Mouse (Mus musculus): Measurements from ENCODE around the gene Pkig. TPM values are rescaled to one million over a fixed set of nuclear protein-coding genes. Genes with fewer than 3 reads are reported as not detected.
"Not testable (repeated sequence)": the region's sequence is repeated elsewhere in the genome, so short reads cannot be mapped to it uniquely, and the experiment has no call there.

Gene Pkig
- polyA plus RNA-seq, 1 experiment from 2014 or later: 66.3 TPM

DNA sequence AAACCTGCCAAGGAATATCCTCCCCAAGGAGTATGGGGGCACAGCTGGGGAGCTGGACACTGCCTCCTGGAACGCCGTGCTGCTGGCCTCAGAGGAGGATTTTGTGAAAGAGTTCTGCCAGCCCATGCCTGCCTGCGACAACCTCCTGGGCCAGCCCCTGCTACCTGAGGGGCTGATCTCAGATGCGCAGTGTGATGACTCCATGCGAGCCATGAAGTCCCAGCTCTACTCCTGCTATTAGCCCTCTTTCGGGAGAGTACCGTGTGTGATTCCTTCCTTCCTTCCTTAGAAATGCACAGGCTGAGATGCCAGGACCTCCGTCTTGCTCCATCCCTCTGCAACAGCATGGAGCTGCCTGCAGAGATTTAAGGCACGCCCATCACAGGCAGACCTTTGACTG, 42.8 kb upstream of the Pkig start:
- no peaks in the 10 kb centered on the region for H3K27me3 ChIP-seq (ENCODE audit: control insufficient read depth, insufficient read depth, low read length)
- no peak for TF ChIP-seq CTCF (IDR thresholded peaks at IDR 0.05; ENCODE audit: low read depth)
- TF ChIP-seq EP300 (optimal IDR thresholded peaks at IDR 0.05): no peak
- H3K9me3 ChIP-seq (ENCODE audit: control insufficient read depth, low read length): no peaks in the 10 kb centered on the region
- whole genome bisulfite sequencing: 89% methylated on average over 9 of the region's 9 CpGs
- H3K4me1 ChIP-seq (replicated peaks; ENCODE audit: control insufficient read depth, insufficient read depth): no peaks in the 10 kb centered on the region
- H3K4me2 ChIP-seq (replicated peaks; ENCODE audit: low read depth): no peak overlapping the region
- H3K36me3 ChIP-seq (ENCODE audit: control insufficient read depth, insufficient read depth, low read length): peaks cover 11% of the 10 kb centered on the region
- DNase-seq (ENCODE audit: low spot score) (no peak), ATAC-seq (ENCODE audit: low FRiP score, low TSS enrichment) (no peak)
- H3K9ac ChIP-seq (ENCODE audit: low read length): no peak overlapping the region
- H3K4me3 ChIP-seq (ENCODE audit: low read depth, low read length): no peak overlapping the region
- H3K27ac ChIP-seq (replicated peaks): no peak overlapping the region

DNA sequence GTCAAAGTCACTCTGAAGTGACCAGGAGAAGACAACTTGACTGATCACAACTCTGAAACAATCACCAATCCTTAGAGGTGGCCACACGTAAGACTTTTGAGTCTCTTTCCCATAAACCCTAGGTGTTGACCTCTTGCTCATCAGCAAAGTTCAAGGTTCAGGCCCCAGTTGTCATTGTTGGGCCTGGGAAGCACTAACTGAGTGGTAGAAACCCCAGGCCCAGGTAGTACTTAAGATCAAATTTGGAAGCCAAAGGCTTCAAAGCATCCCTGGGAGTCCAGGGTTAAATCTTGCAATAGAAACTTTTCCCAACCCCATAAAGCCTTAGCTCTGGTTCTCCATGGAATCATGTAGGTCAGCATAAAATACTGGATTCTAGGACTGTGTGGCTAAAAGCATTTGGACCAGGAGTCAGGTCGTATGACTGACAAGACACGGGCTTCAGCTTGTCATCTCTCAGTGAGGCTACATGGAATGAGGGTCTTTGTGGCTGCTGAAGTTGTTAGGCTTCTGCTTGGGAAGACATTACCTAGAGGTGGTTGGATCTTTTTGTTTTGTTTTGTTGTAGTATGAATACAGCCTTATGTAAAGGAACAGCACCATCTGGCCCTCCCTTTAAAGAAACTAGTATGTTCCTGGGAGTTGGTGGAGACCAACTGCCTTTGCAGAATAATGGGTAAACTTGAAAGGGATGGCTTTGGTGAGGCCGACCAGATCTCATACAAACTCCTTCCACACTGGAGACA, 42.1 kb upstream of the Pkig start:
- H3K4me3 ChIP-seq (ENCODE audit: low read depth, low read length): no peak overlapping the region
- WGBS: 83% methylated on average over 4 of the region's 4 CpGs
- TF ChIP-seq EP300 (optimal IDR thresholded peaks at IDR 0.05) (no peak), CTCF (IDR thresholded peaks at IDR 0.05; ENCODE audit: low read depth) (no peak)
- H3K27me3 ChIP-seq (ENCODE audit: control insufficient read depth, insufficient read depth, low read length): no peaks in the 10 kb centered on the region
- peaks cover 12% of the 10 kb centered on the region for H3K36me3 ChIP-seq (ENCODE audit: control insufficient read depth, insufficient read depth, low read length)
- no peak overlapping the region for H3K9ac ChIP-seq (ENCODE audit: low read length)
- H3K4me1 ChIP-seq (replicated peaks; ENCODE audit: control insufficient read depth, insufficient read depth): no peaks in the 10 kb centered on the region
- DNase-seq (ENCODE audit: low spot score): no peak
- ATAC-seq (ENCODE audit: low FRiP score, low TSS enrichment): no peak
- H3K9me3 ChIP-seq (ENCODE audit: control insufficient read depth, low read length): no peaks in the 10 kb centered on the region
- no peak overlapping the region for H3K27ac ChIP-seq (replicated peaks)
- H3K4me2 ChIP-seq (replicated peaks; ENCODE audit: low read depth): no peak overlapping the region

DNA sequence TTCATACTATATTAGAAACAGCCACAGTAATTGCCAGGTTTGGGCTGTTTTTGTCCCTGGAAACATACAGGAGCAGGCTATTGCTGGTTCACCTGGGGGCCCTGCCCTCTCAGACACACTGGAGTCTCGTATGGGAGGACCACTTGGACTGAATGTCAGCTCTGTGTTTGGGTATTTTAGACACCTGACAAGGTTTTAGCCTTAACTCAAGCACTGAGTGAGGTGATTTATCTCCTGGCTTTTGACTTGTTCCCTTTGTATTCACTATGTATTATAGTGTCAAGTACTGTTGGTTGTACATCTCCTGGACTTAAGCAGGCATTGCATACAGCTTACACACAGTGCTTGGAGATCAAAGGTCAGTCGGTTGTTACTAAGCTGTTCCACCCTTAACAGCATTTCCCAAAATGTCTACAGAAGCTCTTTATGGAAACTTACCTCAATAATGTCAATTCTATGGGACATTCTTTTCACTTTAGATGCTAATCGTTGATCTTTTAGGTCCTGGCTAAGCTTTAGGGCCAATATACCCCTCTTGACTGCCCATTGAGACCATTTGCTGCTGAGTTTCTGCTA, 41.4 kb upstream of the Pkig start:
- Histone ChIP-seq H3K27ac (replicated peaks) (no peak overlapping the region), H3K9ac (ENCODE audit: low read length) (no peak overlapping the region), H3K4me1 (replicated peaks; ENCODE audit: control insufficient read depth, insufficient read depth) (no peaks in the 10 kb centered on the region), H3K27me3 (ENCODE audit: control insufficient read depth, insufficient read depth, low read length) (no peaks in the 10 kb centered on the region), H3K4me2 (replicated peaks; ENCODE audit: low read depth) (no peak overlapping the region), H3K4me3 (ENCODE audit: low read depth, low read length) (no peak overlapping the region), H3K36me3 (ENCODE audit: control insufficient read depth, insufficient read depth, low read length) (peaks cover 13% of the 10 kb centered on the region), H3K9me3 (ENCODE audit: control insufficient read depth, low read length) (no peaks in the 10 kb centered on the region)
- TF ChIP-seq EP300 (optimal IDR thresholded peaks at IDR 0.05) (no peak), CTCF (IDR thresholded peaks at IDR 0.05; ENCODE audit: low read depth) (no peak)
- 74% methylated on average over 3 of the region's 3 CpGs for WGBS
- ATAC-seq (ENCODE audit: low FRiP score, low TSS enrichment): no peak
- DNase-seq (ENCODE audit: low spot score): no peak

DNA sequence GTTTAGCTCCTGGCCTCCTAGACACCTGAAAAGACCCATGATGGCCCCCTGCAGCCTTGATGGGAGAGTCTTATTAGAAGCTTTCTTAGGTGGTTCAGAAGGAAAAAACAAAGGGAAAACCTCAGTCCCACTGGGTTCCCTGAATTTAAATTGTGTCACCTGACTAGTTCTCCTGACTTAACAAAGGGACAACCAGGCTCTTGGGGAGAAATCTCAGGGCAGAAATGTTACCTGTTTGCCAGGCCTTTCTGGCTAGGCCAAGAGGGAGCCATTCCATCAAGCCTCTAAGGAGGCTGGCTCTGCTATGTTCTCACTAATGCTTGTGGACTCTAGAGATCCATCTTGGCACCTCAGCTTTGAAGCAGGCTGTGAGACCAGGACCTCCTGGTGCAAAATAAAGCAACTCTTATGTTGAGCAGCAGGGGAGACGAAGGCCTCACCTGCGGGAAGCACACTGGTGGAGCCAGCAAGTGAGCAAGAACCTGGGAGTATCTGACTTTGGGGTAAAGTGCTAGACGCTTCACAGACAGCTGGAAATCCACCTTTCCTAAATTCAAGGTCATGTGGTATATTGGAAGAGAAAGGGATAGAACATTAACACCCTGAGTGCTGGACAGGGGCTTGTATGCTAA, 40.8 kb upstream of the Pkig start:
- TF ChIP-seq EP300 (optimal IDR thresholded peaks at IDR 0.05) (no peak), CTCF (IDR thresholded peaks at IDR 0.05; ENCODE audit: low read depth) (no peak)
- H3K4me2 ChIP-seq (replicated peaks; ENCODE audit: low read depth): no peak overlapping the region

DNA sequence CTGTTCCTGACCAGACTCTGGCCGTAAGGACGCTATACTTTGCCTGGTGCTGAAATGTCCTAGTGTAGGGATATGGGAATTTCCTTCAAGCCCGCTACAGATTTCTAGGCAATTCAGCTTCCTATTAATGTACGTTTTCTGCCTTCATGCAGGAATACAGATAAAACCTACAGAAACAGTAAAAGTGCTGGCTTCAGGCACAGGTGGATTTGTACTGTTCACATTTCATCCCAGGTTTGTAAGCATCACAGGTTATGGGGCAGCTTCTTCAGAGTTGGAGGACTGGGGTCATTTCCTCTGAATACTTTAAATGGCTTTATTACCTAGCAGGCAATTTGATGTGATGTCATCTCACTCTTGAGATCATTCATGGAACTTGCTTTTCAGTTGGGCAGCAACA, 40.3 kb upstream of the Pkig start:
- Histone ChIP-seq H3K9ac (ENCODE audit: low read length) (no peak overlapping the region), H3K4me2 (replicated peaks; ENCODE audit: low read depth) (no peak overlapping the region), H3K27me3 (ENCODE audit: control insufficient read depth, insufficient read depth, low read length) (no peaks in the 10 kb centered on the region), H3K9me3 (ENCODE audit: control insufficient read depth, low read length) (no peaks in the 10 kb centered on the region), H3K4me3 (ENCODE audit: low read depth, low read length) (no peak overlapping the region), H3K36me3 (ENCODE audit: control insufficient read depth, insufficient read depth, low read length) (peaks cover 13% of the 10 kb centered on the region), H3K27ac (replicated peaks) (no peak overlapping the region), H3K4me1 (replicated peaks; ENCODE audit: control insufficient read depth, insufficient read depth) (no peaks in the 10 kb centered on the region)
- ATAC-seq (ENCODE audit: low FRiP score, low TSS enrichment) (no peak), DNase-seq (ENCODE audit: low spot score) (no peak)
- WGBS: 94% methylated on average over 4 of the region's 4 CpGs
- no peak for TF ChIP-seq CTCF (IDR thresholded peaks at IDR 0.05; ENCODE audit: low read depth)
- TF ChIP-seq EP300 (optimal IDR thresholded peaks at IDR 0.05): no peak

More for the DNA sequence above, 40.8 kb upstream of the Pkig start:
- Histone ChIP-seq H3K27me3 (ENCODE audit: control insufficient read depth, insufficient read depth, low read length) (no peaks in the 10 kb centered on the region), H3K27ac (replicated peaks) (no peak overlapping the region), H3K36me3 (ENCODE audit: control insufficient read depth, insufficient read depth, low read length) (peaks cover 13% of the 10 kb centered on the region), H3K9ac (ENCODE audit: low read length) (no peak overlapping the region), H3K9me3 (ENCODE audit: control insufficient read depth, low read length) (no peaks in the 10 kb centered on the region), H3K4me1 (replicated peaks; ENCODE audit: control insufficient read depth, insufficient read depth) (no peaks in the 10 kb centered on the region), H3K4me3 (ENCODE audit: low read depth, low read length) (no peak overlapping the region)
- ATAC-seq (ENCODE audit: low FRiP score, low TSS enrichment): no peak
- 71% methylated on average over 3 of the region's 3 CpGs for WGBS
- DNase-seq (ENCODE audit: low spot score): no peak

DNA sequence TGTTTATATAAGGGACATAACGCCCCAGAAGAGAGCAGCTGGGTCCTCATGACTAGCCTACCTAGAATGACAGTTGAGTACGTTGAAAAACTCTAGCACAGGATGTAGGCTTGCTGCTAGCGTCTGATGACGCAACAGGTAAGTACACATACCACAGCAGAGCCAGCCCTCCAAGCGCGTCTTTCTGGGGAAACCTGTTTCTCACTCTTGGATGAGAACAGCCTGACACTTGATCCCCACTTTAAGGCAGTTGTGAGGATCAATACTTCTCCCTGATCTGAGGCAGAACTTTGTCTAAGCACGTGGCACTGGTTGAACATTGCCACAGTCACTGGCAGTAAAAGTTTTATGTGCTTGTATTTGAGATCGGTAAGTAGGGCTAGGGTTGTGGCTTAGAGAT, 37.7 kb upstream of the Pkig start:
- ATAC-seq (ENCODE audit: low FRiP score, low TSS enrichment) (peak; percentile 77; the same call in 1 of the 2 replicates), DNase-seq (ENCODE audit: low spot score) (no peak)
- Histone ChIP-seq H3K27me3 (ENCODE audit: control insufficient read depth, insufficient read depth, low read length) (no peaks in the 10 kb centered on the region), H3K4me1 (replicated peaks; ENCODE audit: control insufficient read depth, insufficient read depth) (no peaks in the 10 kb centered on the region), H3K9me3 (ENCODE audit: control insufficient read depth, low read length) (no peaks in the 10 kb centered on the region), H3K27ac (replicated peaks) (no peak overlapping the region), H3K36me3 (ENCODE audit: control insufficient read depth, insufficient read depth, low read length) (peaks cover 22% of the 10 kb centered on the region), H3K9ac (ENCODE audit: low read length) (no peak overlapping the region), H3K4me3 (ENCODE audit: low read depth, low read length) (no peak overlapping the region), H3K4me2 (replicated peaks; ENCODE audit: low read depth) (no peak overlapping the region)
- 53% methylated on average over 8 of the region's 8 CpGs for WGBS
- TF ChIP-seq EP300 (optimal IDR thresholded peaks at IDR 0.05) (peak; percentile 29), CTCF (IDR thresholded peaks at IDR 0.05; ENCODE audit: low read depth) (no peak)

DNA sequence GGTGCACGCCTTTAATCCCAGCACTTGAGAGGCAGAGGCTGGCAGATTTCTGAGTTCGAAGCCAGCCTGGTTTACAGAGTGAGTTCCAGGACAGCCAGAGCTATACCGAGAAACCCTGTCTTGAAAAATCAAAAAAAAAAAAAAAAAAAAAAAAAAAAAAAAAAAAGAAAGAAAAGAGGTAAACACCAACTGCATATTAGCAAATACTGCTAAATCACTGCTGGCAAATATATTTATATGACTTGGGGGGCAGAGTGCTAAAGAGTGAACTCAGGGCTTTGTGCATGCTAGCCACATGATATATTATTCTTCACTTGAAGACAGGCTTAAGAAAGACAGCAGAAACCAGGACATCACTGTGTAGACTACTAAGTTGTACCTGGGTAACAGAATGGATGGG, 36.8 kb upstream of the Pkig start:
- DNase-seq (ENCODE audit: low spot score): not testable (repeated sequence)

More for the DNA sequence above, 36.8 kb upstream of the Pkig start:
- WGBS: 89% methylated on average over 3 of the region's 3 CpGs
- not testable (repeated sequence) for H3K9ac ChIP-seq (ENCODE audit: low read length); H3K9me3 ChIP-seq (ENCODE audit: control insufficient read depth, low read length); H3K27me3 ChIP-seq (ENCODE audit: control insufficient read depth, insufficient read depth, low read length); H3K4me3 ChIP-seq (ENCODE audit: low read depth, low read length); H3K4me2 ChIP-seq (replicated peaks; ENCODE audit: low read depth); H3K27ac ChIP-seq (replicated peaks); ATAC-seq (ENCODE audit: low FRiP score, low TSS enrichment); H3K4me1 ChIP-seq (replicated peaks; ENCODE audit: control insufficient read depth, insufficient read depth)
- H3K36me3 ChIP-seq (ENCODE audit: control insufficient read depth, insufficient read depth, low read length): peaks cover 31% of the 10 kb centered on the region
